Mouse (Mus musculus) kidney, adult 9 months (tissue): ENCODE data around the gene Ripk4.
A peak's percentile ranks its signal among the peaks of the same experiment; 100 is the strongest.

ENCODE experiments used
- DNase-seq: peaks from one replicate; pipeline ENCODE4 v3.0.0; 2022

Gene Ripk4

DNA sequence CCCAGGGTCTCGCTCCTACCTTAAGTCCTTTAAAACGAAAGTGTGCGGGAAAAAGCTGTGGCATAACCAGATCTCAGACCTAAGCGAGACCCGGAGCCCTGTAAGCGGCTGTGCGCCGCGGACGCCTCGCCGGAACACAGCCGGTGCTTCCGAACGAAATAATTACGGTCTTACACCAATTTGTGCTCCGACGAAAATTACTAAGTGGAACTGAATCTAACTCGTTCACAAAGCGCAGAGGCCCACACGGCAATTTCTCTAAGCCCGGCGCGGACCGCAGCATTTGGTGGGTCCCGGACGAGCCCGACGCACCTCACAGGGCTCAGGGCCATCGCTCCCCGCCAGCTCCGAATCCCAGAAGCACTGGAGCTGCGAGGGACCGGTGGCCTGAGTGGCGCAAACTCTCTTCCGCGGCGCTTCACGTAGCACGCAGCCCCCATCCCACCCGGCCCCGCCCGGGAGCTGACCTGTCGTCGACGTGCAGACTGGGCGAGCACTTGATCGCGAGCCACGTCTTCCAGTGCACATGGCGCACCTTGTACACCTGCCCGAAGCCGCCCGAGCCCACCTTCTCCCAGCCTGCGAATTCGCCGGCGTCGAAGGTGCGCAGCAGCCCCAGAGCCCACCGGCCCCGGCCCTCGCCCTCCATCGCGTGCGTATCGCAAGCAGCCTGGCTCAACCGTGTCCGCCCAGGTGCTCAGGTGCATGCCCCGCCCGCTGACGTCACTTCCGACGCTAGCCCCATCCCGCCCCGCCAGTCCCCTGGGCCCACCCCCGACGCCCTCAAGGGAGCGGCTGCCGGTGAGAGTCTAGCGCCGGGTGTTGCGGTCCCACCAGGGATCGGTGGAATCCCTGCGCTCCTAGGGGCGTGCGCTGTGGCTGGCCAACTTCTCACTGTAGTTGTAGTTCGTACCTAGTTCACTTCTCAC is at the start of gene Ripk4:
Gene Ripk4, minus strand, starts transcription at position 727 of the 929 bp plus-strand sequence.
- DNase-seq = peak; percentile 83

GRCm38 (mm10) chr16:97808881-97809280 is 45.3 kb upstream of the Ripk4 start:
- DNase-seq = no peak

DNA sequence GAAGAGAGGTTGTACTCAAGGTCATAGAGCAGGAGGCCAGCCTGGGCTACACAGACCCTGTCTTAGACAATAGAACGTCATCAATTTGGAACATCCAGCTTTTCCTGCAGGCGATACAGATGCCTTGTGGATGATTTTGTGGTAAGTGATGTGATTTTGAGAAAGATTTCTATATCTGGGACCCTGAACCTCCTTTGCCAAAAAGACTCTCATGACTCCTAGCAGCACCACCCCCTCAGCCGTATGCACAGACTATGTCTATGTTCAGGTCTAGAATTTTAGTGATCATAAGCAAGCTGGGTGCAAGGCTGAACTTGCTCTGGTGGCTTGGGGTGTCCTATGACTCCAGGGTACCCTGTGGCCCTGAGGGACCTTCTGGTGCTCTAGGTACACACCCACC is 42.1 kb upstream of the Ripk4 start:
- DNase-seq = no peak

GRCm38 (mm10) chr16:97804680-97805547 is 41.3 kb upstream of the Ripk4 start:
- peak; percentile 87 for DNase-seq

DNA sequence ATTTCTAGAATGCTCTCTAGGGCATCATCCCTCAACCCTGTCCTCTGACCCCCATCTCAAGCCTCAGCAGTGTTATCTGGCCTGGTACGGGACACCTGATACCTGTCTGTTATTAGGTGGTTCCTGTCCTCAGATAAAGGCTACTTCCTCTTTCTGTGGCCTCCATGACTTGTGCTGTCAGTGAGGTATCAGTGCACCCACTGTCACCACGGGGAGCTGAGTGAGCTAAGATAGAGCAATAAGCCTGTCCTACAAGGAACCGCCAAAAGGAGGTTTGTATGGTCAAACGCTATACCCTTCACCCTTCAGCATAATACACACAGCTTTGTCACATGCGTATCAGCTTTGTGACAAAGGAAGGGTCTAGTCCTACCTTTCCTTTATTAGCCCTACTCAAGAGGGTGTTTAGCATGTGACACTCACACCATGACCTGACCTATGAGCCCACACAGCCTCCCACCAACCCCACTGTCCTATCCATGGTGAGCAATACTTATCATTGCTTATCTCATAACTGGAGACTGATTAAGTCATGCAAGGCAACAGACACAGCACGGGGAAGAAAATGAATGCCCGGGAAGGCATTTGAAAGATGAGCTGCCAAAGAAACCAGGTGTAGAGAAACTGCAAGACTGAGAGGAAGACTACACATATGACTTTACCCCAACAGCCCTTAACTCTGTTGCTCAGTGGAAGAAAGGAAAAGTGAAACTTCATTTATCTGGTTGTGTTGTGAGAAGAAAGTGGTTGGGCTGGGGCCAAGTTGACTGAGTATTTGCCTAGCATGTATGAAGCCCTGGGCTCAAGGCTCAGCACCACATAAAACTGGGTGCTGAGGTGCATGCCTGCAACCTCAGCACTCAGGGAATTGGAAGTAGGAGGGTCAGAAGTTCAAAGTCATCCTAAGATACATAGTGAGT is 34.6 kb upstream of the Ripk4 start:
- no peak for DNase-seq

DNA sequence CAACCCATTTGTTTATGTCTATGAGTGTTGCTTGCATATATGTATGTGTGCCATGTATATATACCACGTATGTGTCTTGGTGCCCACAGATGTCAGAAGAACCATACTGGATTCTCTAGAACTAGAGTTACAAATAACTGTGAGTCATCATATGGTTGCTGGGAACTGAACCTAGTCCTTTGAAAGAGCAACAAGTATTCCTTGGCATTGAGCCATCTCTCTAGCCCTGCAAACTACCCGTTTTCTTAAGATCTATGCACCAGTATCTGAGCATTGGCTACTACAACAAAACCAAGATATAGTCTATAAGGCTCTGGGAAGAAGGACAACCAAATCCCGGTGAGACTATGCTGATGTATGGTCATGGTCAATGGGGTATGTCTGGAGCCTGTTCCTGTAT is 33.6 kb upstream of the Ripk4 start:
- no peak for DNase-seq

DNA sequence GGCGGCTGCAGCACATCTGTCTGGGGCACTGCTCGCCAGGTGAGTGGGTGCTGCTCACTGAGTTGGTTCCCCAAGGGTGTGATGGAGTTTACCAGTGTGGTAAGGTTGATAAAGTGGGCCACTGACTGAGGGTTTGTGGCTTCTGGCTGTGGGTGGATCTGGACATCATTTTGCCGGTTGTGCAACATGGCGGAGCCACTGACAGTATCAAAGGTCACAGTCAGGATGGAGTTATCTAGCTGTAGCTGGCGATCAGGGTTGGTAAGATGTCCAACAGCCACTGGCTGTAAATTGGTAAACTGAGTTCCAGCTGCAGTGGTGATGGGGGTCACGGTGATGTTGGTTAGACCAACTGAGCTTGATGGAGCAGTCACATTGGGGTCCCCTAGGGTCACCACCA is 30.7 kb upstream of the Ripk4 start:
- no peak for DNase-seq

DNA sequence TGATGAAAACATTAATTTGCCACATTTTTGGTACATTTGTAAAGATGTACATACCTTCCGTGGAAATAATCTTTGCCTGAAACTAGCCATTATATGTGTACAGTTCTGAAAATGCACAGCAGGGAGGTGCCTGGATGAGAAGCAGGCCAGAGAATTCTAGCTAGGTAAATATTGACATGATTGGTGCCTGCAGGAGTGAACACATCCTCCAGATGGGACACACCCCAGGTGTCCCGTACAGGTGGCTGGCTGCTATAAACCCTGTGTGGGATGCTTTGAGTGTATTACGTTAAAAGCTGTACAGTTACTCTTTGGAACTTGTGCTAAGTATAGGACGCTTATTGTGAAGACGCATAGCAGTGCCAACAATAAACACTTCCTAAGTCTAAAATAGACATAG is 19.5 kb upstream of the Ripk4 start:
- no peak for DNase-seq

DNA sequence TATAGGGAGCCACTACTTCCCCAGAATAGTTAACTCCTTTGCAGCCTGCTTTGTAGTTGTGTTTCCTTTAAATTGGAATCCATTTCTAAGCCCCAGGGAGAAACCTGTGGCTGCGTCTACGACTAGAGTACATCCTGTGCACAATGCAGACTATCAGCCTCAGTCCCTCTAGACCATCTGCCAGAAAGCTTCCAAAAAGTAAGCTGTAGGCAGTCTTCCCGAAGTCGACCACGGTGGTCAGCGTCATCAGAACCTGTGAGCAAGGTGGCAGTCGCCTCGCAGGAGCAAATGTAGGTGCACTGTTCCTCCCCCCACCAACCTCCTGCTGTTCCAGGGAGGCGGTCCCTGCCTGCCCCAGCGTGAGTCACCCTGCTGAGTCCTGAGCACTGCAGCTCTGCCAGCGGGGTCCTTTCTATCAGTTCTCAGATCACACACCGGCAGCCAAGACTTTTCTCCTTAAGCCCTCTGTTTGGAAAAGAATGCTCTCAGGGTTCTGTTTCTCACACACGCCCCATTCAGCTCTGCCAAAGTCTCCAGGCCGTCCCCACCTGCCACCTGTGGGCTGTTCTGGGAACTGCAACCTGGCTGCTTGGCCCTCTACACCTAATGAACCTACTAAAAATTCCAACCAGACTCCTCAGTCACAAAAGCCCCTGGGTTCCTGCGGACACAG is 14.9 kb upstream of the Ripk4 start:
- peak; percentile 89 for DNase-seq

- DNase-seq = no peak
Measured at GRCm38 (mm10) chr16:97766501-97766900, 2.9 kb upstream of the Ripk4 start.

DNA sequence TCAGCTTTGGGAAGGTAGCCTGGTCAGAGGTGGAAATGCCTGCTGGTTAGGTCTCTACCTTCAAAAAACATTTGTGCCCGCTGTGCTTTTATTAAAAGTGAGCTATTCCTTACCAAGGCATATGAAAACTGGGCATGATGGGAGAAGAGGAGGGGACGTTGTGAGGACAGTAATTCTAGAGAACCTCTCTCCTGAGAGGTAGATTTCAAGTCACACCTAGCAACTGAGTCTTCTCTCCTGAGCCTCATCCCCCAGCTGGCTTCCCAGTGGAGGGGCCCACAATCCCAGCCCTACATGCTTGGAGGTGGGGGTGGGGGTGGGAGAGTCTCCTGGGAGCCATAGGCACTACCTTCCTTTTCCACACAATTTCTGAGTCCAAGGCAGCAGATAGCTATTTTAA is 1.0 kb upstream of the Ripk4 start:
- no peak for DNase-seq

DNA sequence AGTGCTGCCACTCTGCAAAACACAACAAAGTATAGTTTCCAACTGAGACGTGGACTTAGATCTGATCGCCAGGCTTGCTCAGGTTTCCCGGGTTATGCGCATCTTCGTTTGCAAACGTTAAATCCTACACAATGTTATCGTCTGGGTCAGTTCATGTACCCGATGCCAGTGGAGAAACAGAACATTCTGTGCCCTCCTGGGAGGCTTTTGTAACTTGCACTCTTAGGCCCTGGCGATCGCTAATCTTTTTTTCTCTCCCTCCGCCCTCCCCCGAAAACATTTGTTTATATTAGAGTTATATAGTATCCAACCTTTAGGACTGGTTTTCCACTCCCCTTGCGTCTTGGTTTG is 378 bp upstream of the Ripk4 start:
- DNase-seq = no peak

- DNase-seq = no peak
Measured at GRCm38 (mm10) chr16:97761782-97762181, 1.8 kb downstream of the Ripk4 start.

GRCm38 (mm10) chr16:97759681-97760080 is 3.9 kb downstream of the Ripk4 start:
- no peak for DNase-seq

- DNase-seq = peak; percentile 94
Measured at GRCm38 (mm10) chr16:97758288-97758687, 5.3 kb downstream of the Ripk4 start.

DNA sequence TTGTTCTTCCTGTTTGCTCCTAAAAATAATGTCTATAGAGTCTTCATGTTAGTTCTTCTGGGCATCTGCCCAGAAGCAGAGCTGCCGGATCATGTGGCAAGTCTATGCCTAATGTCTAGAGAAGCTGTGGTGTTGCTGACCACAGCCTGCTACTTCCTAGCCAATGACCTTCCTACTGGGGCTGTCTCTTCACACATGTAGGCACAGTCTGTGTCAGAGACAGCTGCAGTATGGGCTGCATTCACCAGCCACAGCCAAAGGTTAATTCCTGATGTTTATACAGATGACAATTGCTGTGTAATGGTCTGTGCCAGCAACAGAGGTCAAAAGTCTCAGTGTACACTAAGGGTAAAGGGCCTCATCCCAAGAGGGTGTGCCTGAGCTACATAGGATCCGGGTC is 7.1 kb downstream of the Ripk4 start:
- peak; percentile 54 for DNase-seq

- no peak for DNase-seq
Measured at GRCm38 (mm10) chr16:97752316-97752941, 11.2 kb downstream of the Ripk4 start.

DNA sequence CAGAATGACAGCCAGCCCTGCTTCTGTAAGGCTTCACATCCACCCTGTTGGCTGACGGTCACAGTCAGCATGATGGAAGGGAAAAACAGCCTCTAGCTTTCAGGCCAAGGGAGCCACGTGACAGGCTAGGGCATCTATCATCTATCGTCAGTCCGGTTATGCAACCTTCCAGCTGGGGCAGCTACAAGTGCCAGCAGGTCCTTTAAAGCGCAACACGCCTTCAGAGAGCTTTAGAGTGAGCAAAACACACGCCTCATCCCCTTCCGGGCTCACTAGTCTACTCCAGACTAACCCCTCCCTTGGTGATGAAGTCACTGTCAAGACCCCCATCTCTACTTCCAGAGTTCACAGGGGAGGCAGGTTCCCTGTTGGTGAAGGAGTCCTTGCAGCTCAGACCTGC is 11.7 kb downstream of the Ripk4 start:
- peak; percentile 86 for DNase-seq

GRCm38 (mm10) chr16:97748421-97748820 is 15.2 kb downstream of the Ripk4 start:
- DNase-seq = no peak

DNA sequence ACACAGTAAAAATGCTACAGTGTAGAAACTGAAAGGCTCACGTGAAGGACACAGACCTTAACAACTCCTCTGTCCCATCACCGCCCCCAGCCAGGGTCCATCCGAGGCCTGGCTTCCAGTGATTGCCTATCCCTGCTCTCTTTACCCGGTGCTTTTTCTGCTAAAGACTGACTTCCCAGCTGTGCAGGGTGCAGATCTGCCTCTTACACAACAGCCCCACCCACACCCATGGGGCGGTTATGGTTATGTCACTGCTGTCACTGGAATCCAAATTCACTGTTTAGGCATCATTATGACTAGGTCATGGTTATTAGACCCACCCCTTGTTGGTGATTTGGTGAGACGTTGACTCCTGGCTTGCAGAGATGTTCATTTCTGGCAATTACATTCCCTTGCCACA is 25.6 kb downstream of the Ripk4 start:
- DNase-seq = no peak

DNA sequence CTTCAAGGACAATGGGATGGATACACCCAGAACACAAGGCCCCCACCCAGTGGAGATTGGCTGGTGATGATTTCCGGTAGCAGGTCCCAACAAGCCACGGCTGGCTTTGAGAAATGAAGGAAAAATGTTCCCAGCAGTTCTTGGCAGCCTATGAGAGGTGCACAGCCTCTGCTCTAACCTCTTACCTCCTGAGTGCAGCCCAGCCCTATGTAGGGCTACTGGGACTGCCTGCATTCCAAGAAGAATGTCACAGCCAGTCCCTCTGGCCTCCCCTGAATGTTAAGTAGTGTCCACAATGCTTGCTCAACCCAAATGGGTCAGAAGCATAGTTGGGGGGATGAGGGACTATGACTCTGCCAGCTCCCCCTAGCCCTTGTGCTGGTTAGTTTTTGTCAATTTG is 27.0 kb downstream of the Ripk4 start:
- DNase-seq = no peak
